Mouse (Mus musculus): Measurements from ENCODE around the gene Vmn2r45. TPM values are rescaled to one million over a fixed set of nuclear protein-coding genes. Genes with fewer than 3 reads are reported as not detected.
"Not testable (repeated sequence)": the region's sequence is repeated elsewhere in the genome, so short reads cannot be mapped to it uniquely, and the experiment has no call there.

Vmn2r45 gene
- not detected for total RNA-seq (2022)

DNA sequence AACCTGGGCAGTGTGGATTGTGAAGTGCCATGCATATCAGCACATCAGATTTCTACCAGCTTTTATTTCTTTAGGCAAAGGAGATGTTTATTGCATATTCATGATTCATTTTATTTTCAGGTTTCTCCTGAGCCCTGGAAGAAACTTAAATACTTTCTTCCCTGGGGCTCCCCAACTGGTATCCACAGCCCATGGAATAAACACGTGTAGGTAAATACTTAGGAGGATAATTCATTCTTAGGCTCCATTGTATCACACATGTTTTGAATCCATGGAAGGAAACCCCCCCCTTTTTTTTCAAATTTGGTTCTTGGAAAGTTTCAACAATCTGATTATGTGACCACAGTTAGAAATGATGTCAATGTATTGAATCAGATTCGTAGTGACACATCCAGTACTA is at the start of gene Vmn2r45:
Vmn2r45 (minus strand) TSS at position 101 of the 400 bp plus-strand sequence.
- not testable (repeated sequence) for DNase-seq

Other genes with a start within 250 kb of the Vmn2r45 start
- not detected for gene Vmn2r43, start 228.5 kb downstream of the Vmn2r45 start, total RNA-seq (2022)
- gene Vmn2r44, start 105.7 kb downstream of the Vmn2r45 start, total RNA-seq (2022), result not detected